Mouse (Mus musculus) hindbrain, embryonic 13.5 days (tissue): Measurements from ENCODE around the gene Megf8. TPM values are rescaled to one million over a fixed set of nuclear protein-coding genes. Genes with fewer than 3 reads are reported as not detected.

Experiments
- ATAC-seq: fragments of 200-750 bp; cut with Nextera tagmentation; 2 replicates; pipeline ENCODE4 v1.8.0; 2017; ENCODE audit warnings: moderate TSS enrichment; ENCODE audit not compliant: low FRiP score
- H3K27ac ChIP-seq: fragments of 300-500 bp; sonication (generic); 2 replicates; pipeline ENCODE4 v1.5.1; 2015; ENCODE audit warnings: inconsistent platforms, mild to moderate bottlenecking, moderate library complexity
- H3K27me3 ChIP-seq: fragments of 300-500 bp; sonication (generic); 2 replicates; pipeline ENCODE4 v1.6.1; 2015; ENCODE audit warnings: mild to moderate bottlenecking, inconsistent platforms
- H3K36me3 ChIP-seq: fragments of 300-500 bp; sonication (generic); 2 replicates; pipeline ENCODE4 v1.6.1; 2015; ENCODE audit warnings: mild to moderate bottlenecking, inconsistent platforms
- H3K4me1 ChIP-seq: fragments of 300-500 bp; sonication (generic); replicated peaks from 2 replicates; pipeline ENCODE4 v1.6.1; 2015; ENCODE audit warnings: inconsistent platforms
- H3K4me2 ChIP-seq: fragments of 300-500 bp; sonication (generic); 2 replicates; pipeline ENCODE4 v1.6.1; 2015; ENCODE audit warnings: inconsistent platforms, mild to moderate bottlenecking, moderate library complexity
- H3K4me3 ChIP-seq: fragments of 300-500 bp; sonication (generic); 2 replicates; pipeline ENCODE4 v1.5.1; 2015; ENCODE audit warnings: mild to moderate bottlenecking, inconsistent platforms
- H3K9ac ChIP-seq: fragments of 300-500 bp; sonication (generic); 2 replicates; pipeline ENCODE4 v1.6.1; 2015; ENCODE audit warnings: mild to moderate bottlenecking, inconsistent platforms
- H3K9me3 ChIP-seq: fragments of 300-500 bp; sonication (generic); 2 replicates; pipeline ENCODE4 v1.6.1; 2016; ENCODE audit warnings: inconsistent platforms
- WGBS: fragments of 180-500 bp; shearing (Covaris S2); methylation state at CpG from one replicate; pipeline ENCODE4 v1.1.7; 2015; 5-methylcytosine and 5-hydroxymethylcytosine counted together
- polyA plus RNA-seq: library from polyadenylated mRNA; unstranded; fragments of >200 nt; fragmentation: Nextera tagmentation; extraction: Ambion mirVana; gene quantifications from 2 replicates; pipeline ENCODE4 v1.2.1, GENCODE M21; 2015

Megf8 gene
- polyA plus RNA-seq, 1 experiment from 2014 or later = 18.7 TPM

GRCm38 (mm10) chr7:25411861-25412260, 94.9 kb downstream of the Megf8 start:
- H3K4me2 ChIP-seq = no peak overlapping the region
- H3K9me3 ChIP-seq = no peaks in the 10 kb centered on the region
- H3K27me3 ChIP-seq = no peaks in the 10 kb centered on the region
- H3K4me3 ChIP-seq = no peak overlapping the region
- 90% methylated on average over 3 of the region's 3 CpGs for WGBS
- no peaks in the 10 kb centered on the region for H3K36me3 ChIP-seq
- no peak for ATAC-seq
- no peak overlapping the region for H3K9ac ChIP-seq
- H3K4me1 ChIP-seq = no peaks in the 10 kb centered on the region
- no peak overlapping the region for H3K27ac ChIP-seq

- no peak within 1 kb of the TSS for H3K4me2 ChIP-seq
- H3K27me3 ChIP-seq = no peaks in the 10 kb centered on the region
- H3K27ac ChIP-seq = no peak within 1 kb of the TSS
- no peak within 1 kb of the TSS for H3K4me3 ChIP-seq
- H3K9me3 ChIP-seq = no peaks in the 10 kb centered on the region
- H3K36me3 ChIP-seq = no peaks in the 10 kb centered on the region
- no peaks in the 10 kb centered on the region for H3K4me1 ChIP-seq
- no peak for ATAC-seq
- no peak within 1 kb of the TSS for H3K9ac ChIP-seq
- WGBS = 48% methylated on average over 7 of the region's 7 CpGs
These were observed 96.0 kb downstream of the Megf8 start, which contains the start of gene Cxcl17 for GRCm38 (mm10) chr7:25412833-25413441. Gene Cxcl17, minus strand, starts transcription at chr7:25412886.

Other genes with a start within 250 kb of the Megf8 start
- 16.1 and 18.0 TPM in 2 replicates for gene Grik5, start 244.8 kb upstream of the Megf8 start, polyA plus RNA-seq
- 33.8 and 34.0 TPM in 2 replicates for gene Zfp574, start 244.6 kb upstream of the Megf8 start, polyA plus RNA-seq
- 33.2 and 39.7 TPM in 2 replicates for gene Pou2f2, start 137.4 kb upstream of the Megf8 start, polyA plus RNA-seq
- gene Dedd2, start 96.5 kb upstream of the Megf8 start, polyA plus RNA-seq = 14.0 and 15.4 TPM in 2 replicates
- 1.6 and 1.9 TPM in 2 replicates for gene Zfp526, start 95.7 kb upstream of the Megf8 start, polyA plus RNA-seq
- 13.9 and 14.6 TPM in 2 replicates for gene Gsk3a, start 79.3 kb upstream of the Megf8 start, polyA plus RNA-seq
- gene Erf, start 66.4 kb upstream of the Megf8 start, polyA plus RNA-seq = 4.0 and 4.2 TPM in 2 replicates
- gene Cic, start 49.5 kb upstream of the Megf8 start, polyA plus RNA-seq = 36.9 and 42.4 TPM in 2 replicates
- 619 and 632 TPM in 2 replicates for gene Pafah1b3, start 19.2 kb upstream of the Megf8 start, polyA plus RNA-seq
- gene Prr19, start 15.8 kb upstream of the Megf8 start, polyA plus RNA-seq = 2.3 TPM in 2 replicates
- 49.5 and 50.6 TPM in 2 replicates for gene Tmem145, start 11.1 kb upstream of the Megf8 start, polyA plus RNA-seq
- not detected in 2 replicates for gene Cnfn, start 52.6 kb downstream of the Megf8 start, polyA plus RNA-seq
- 9.8 and 10.6 TPM in 2 replicates for gene Lipe, start 81.5 kb downstream of the Megf8 start, polyA plus RNA-seq
- gene Cxcl17, start 95.7 kb downstream of the Megf8 start, polyA plus RNA-seq = 0.23 and 0.82 TPM in 2 replicates
- gene Ceacam1, start 160.4 kb downstream of the Megf8 start, polyA plus RNA-seq = 0.88 and 0.96 TPM in 2 replicates
- gene Ceacam2, start 222.7 kb downstream of the Megf8 start, polyA plus RNA-seq = 0.12 and 0.16 TPM in 2 replicates